Mouse (Mus musculus): ENCODE data around the gene Gtpbp4. TPM values are rescaled to one million over a fixed set of nuclear protein-coding genes. Genes with fewer than 3 reads are reported as not detected.
"Not testable (repeated sequence)": the region's sequence is repeated elsewhere in the genome, so short reads cannot be mapped to it uniquely, and the experiment has no call there.

The Gtpbp4 gene
- polyA plus RNA-seq, 2 experiments = 14.8 to 37.1 TPM

DNA sequence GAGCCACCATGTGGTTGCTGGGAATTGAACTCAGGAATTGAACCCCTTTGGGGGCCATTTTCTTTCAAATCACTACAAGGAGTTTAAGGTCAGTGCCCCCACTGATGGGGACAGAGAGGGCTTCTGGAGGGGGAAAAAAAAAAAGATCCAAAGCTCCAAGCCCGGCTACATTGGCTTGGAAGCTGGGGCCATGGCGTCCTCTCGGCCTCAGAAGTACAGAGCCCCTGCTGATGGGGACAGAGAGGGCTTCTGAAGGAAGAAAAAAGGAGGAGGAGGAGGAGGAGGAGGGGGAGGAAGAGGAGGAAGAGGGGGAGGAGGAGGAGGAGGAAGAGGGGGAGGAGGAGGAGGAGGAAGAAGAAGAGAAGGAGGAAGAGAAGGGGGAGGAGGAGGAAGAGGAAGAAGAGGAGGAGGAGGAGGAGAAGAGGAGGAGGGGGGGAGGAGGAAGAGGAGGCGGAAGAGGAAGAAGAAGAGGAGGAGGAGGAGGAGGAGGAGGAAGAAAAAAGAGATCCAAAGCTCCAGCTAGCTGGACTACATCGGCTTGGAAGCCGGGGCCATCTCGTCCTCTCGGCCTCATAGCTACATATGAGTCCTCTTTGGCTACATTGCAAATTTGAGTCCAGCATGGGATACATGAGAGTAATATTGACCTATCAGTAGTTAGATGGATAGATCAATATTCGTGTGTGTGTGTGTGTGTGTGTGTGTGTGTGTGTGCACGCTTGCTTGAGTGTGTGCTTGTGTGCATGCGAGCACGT is 15.9 kb upstream of the Gtpbp4 start:
- peak; percentile 82 for ATAC-seq (ENCODE audit: insufficient read depth)
- no peak overlapping the region for H3K4me2 ChIP-seq (ENCODE audit: low read depth)
- H3K27me3 ChIP-seq (ENCODE audit: control insufficient read depth, insufficient read depth, low read length) = no peaks in the 10 kb centered on the region
- no peaks in the 10 kb centered on the region for H3K9me3 ChIP-seq (ENCODE audit: control insufficient read depth, low read length)
- WGBS (ENCODE audit: insufficient replicate concordance) = 46% methylated on average over 12 of the region's 12 CpGs
- H3K36me3 ChIP-seq (replicated peaks; ENCODE audit: control insufficient read depth, insufficient read depth, low read depth) = no peaks in the 10 kb centered on the region
- peaks cover 16 to 22% of the 10 kb centered on the region in 2 experiments for H3K4me1 ChIP-seq (replicated peaks; ENCODE audit: control insufficient read depth in 2 of 2, insufficient read depth in 2 of 2, low read length in 1 of 2)
- TF ChIP-seq CTCF (IDR thresholded peaks at IDR 0.05; ENCODE audit: low read depth) (no peak), EP300 (IDR thresholded peaks at IDR 0.05; ENCODE audit: low read depth) (no peak)
- no peak overlapping the region for H3K9ac ChIP-seq (replicated peaks)
- DNase-seq (ENCODE audit: low read depth in 3 of 3, low spot score in 3 of 3) = peak; percentile 91 to 96 (median 94)
- H3K4me3 ChIP-seq (ENCODE audit: insufficient read depth in 1 of 2, low read depth in 2 of 2, low read length in 2 of 2) = no peak overlapping the region
- no peak overlapping the region for H3K27ac ChIP-seq

DNA sequence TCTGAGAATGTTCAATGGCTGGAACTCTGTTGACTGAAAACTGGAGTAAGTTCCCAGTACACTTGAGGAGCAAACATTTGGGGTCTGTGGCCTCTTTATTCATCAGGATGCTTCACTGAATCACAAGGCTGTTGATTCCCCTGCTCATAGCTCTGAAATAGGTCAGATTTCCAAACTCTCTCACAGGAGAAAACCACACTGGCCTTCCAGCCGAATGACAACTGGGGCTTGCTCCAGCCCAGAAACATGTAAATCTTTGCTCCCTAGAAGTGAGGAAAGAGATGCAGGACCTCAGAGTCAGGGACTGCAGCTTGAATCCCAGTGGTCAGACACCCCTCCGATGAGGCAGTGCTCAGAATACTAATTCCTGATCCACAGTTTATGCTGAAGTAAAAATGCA is 7.4 kb upstream of the Gtpbp4 start:
- TF ChIP-seq CTCF (IDR thresholded peaks at IDR 0.05; ENCODE audit: low read depth) (no peak), EP300 (IDR thresholded peaks at IDR 0.05; ENCODE audit: low read depth) (no peak)
- no peaks in the 10 kb centered on the region for H3K9me3 ChIP-seq (ENCODE audit: control insufficient read depth, low read length)

DNA sequence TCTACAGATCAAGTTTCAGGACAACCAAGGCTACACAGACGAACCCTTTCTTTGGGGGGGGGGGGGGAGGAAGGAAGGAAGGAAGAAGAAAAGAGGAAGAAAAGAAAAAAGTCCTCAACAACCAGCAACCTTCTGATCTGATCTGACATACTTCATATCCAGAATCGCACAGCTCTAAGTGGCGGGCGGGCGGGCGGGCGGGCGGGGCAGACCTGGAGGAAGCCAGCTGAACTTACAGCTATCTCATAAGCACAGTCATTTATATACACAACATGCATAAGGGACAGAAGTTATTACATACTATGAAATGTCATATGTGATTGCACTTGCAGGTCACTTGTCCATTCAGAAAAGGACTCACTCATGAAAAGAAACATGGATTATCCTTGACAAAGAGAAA is 3.6 kb upstream of the Gtpbp4 start:
- Histone ChIP-seq H3K27ac (no peak overlapping the region; the same call in 1 of the 2 replicates), H3K4me3 (ENCODE audit: insufficient read depth in 1 of 2, low read depth in 2 of 2, low read length in 2 of 2) (no peak overlapping the region), H3K27me3 (ENCODE audit: control insufficient read depth, insufficient read depth, low read length) (no peaks in the 10 kb centered on the region), H3K4me1 (replicated peaks; ENCODE audit: control insufficient read depth in 2 of 2, insufficient read depth in 2 of 2, low read length in 1 of 2) (peaks cover 20 to 21% of the 10 kb centered on the region in 2 experiments), H3K9ac (replicated peaks) (no peak overlapping the region; the same call in 1 of the 2 replicates), H3K4me2 (ENCODE audit: low read depth) (peak overlapping the region; percentile 39), H3K9me3 (ENCODE audit: control insufficient read depth, low read length) (no peaks in the 10 kb centered on the region), H3K36me3 (replicated peaks; ENCODE audit: control insufficient read depth, insufficient read depth, low read depth) (no peaks in the 10 kb centered on the region)
- ATAC-seq (ENCODE audit: insufficient read depth) (peak; percentile 57), DNase-seq (ENCODE audit: low read depth in 3 of 3, low spot score in 3 of 3) (no peak)
- no peak for TF ChIP-seq CTCF (IDR thresholded peaks at IDR 0.05; ENCODE audit: low read depth)
- TF ChIP-seq EP300 (IDR thresholded peaks at IDR 0.05; ENCODE audit: low read depth) = no peak
- WGBS (ENCODE audit: insufficient replicate concordance) = 10% methylated on average over 8 of the region's 8 CpGs

More for the DNA sequence above, 7.4 kb upstream of the Gtpbp4 start:
- H3K27me3 ChIP-seq (ENCODE audit: control insufficient read depth, insufficient read depth, low read length) = no peaks in the 10 kb centered on the region
- no peaks in the 10 kb centered on the region for H3K36me3 ChIP-seq (replicated peaks; ENCODE audit: control insufficient read depth, insufficient read depth, low read depth)
- H3K27ac ChIP-seq = no peak overlapping the region
- no peak for DNase-seq (ENCODE audit: low read depth in 3 of 3, low spot score in 3 of 3)
- H3K4me1 ChIP-seq (replicated peaks; ENCODE audit: control insufficient read depth in 2 of 2, insufficient read depth in 2 of 2, low read length in 1 of 2) = peaks cover 8% of the 10 kb centered on the region in 2 experiments
- H3K9ac ChIP-seq (replicated peaks) = no peak overlapping the region
- WGBS (ENCODE audit: insufficient replicate concordance) = 62% methylated on average over 2 of the region's 2 CpGs
- ATAC-seq (ENCODE audit: insufficient read depth) = no peak
- H3K4me3 ChIP-seq (ENCODE audit: insufficient read depth in 1 of 2, low read depth in 2 of 2, low read length in 2 of 2) = no peak overlapping the region
- H3K4me2 ChIP-seq (ENCODE audit: low read depth) = no peak overlapping the region

DNA sequence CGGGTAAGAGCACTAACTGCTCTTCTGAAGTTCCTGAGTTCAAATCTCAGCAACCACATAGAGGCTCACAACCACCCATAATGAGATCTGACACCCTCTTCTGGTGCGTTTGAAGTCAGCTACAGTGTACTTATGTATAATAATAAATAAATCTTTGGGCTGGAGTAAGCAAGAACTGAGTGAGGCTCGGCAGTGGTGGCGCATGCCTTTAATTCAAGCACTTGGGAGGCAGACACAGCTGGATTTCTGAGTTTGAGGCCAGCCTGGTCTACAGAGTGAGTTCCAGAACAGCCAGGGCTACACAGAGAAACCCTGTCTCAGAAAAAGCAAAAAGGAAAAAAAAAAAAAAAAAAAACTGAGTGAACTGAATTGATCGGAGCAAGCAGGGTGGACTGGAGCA is 1.3 kb upstream of the Gtpbp4 start:
- ATAC-seq (ENCODE audit: insufficient read depth); H3K36me3 ChIP-seq (replicated peaks; ENCODE audit: control insufficient read depth, insufficient read depth, low read depth): not testable (repeated sequence)
- H3K4me2 ChIP-seq (ENCODE audit: low read depth) = peak overlapping the region; percentile 70

DNA sequence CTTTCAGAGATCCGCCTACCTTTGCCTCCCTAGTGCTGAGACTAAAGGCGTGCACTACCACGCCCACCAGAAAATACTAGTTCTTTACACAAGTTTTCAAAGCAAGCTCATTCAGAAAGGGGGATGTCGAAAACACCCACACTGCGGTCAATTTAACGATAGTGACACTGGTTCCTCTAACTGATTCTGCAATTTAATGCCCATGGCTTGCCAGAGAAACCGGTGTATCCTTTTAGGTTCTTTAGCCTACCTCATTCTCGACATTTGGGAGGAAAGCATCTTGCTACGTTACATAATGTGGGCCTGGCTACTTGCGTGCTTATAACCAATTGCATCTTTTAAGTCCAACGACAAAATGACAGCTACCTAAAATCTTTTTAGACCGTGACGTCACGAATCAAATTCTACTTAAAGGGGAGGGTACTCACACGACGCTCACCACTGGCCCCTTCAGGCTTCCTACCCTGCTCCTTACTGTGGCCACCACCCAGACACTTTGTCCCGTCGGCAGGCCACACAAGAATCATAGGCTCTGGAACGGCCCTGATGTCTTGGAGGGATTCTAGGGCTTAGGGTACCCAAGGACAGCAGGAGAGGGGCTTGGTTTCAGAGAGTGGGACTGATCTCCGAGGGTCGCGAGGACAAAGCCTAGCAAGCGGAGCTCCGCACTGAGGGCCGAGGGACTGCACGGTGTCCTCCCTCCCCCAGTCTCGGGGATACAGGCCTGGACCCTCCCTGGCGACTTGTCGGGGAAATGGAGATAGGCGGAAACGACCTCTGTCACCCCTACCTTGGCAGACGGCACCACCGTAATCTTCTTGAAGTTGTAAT is 509 bp downstream of the Gtpbp4 start:
- Histone ChIP-seq H3K4me2 (ENCODE audit: low read depth) (peak overlapping the region; percentile 70), H3K4me1 (replicated peaks; ENCODE audit: control insufficient read depth in 2 of 2, insufficient read depth in 2 of 2, low read length in 1 of 2) (peaks cover 22 to 25% of the 10 kb centered on the region in 2 experiments), H3K4me3 (ENCODE audit: insufficient read depth in 1 of 2, low read depth in 2 of 2, low read length in 2 of 2) (peak overlapping the region; percentile 82 to 95), H3K27me3 (ENCODE audit: control insufficient read depth, insufficient read depth, low read length) (no peaks in the 10 kb centered on the region), H3K27ac (peak overlapping the region; percentile 24; the same call in 1 of the 2 replicates), H3K9ac (replicated peaks) (peak overlapping the region; percentile 80), H3K9me3 (ENCODE audit: control insufficient read depth, low read length) (no peaks in the 10 kb centered on the region), H3K36me3 (replicated peaks; ENCODE audit: control insufficient read depth, insufficient read depth, low read depth) (peaks cover 9% of the 10 kb centered on the region)
- TF ChIP-seq CTCF (IDR thresholded peaks at IDR 0.05; ENCODE audit: low read depth) (no peak), EP300 (IDR thresholded peaks at IDR 0.05; ENCODE audit: low read depth) (no peak)
- DNase-seq (ENCODE audit: low read depth in 3 of 3, low spot score in 3 of 3) (peak in 1 of 3 experiments; percentile 31), ATAC-seq (ENCODE audit: insufficient read depth) (peak; percentile 27; the same call in 1 of the 2 replicates)
- under 1% methylated on average over 33 of the region's 33 CpGs for WGBS (ENCODE audit: insufficient replicate concordance)

More for the DNA sequence above, 1.3 kb upstream of the Gtpbp4 start:
- peaks cover 22 to 25% of the 10 kb centered on the region in 2 experiments for H3K4me1 ChIP-seq (replicated peaks; ENCODE audit: control insufficient read depth in 2 of 2, insufficient read depth in 2 of 2, low read length in 1 of 2)
- H3K27me3 ChIP-seq (ENCODE audit: control insufficient read depth, insufficient read depth, low read length); H3K27ac ChIP-seq; DNase-seq (ENCODE audit: low read depth in 3 of 3, low spot score in 3 of 3); H3K4me3 ChIP-seq (ENCODE audit: insufficient read depth in 1 of 2, low read depth in 2 of 2, low read length in 2 of 2); H3K9me3 ChIP-seq (ENCODE audit: control insufficient read depth, low read length); H3K9ac ChIP-seq (replicated peaks): not testable (repeated sequence)
- WGBS (ENCODE audit: insufficient replicate concordance) = 77% methylated on average over 5 of the region's 5 CpGs
